Mouse (Mus musculus) embryo, embryonic 9.5 days (tissue): ENCODE measurements around the gene Ankrd13a.

ENCODE experiments used
- DNase-seq: peaks from one replicate; pipeline ENCODE4 v3.0.0-alpha.2; 2017; ENCODE audit errors: extremely low spot score

Gene Ankrd13a

DNA sequence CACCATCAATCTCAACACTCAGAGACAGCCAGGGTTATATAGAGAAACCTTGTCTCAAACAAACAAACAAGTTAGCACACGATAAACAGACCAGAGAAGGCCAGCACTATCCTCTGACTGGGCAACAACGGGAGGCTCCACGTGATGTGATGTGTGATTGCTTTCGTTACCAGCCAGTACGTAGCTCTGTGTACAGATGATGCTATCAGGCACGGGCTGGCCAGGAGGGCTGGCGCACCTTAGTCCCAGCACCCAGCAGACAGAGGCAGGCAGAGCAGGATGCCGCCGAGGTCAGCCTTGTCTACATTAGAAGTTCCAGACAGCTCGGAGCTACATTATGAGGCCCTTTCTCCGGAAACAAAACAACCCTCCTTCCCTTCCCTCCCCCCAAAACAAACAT, 25.4 kb downstream of the Ankrd13a start:
- no peak for DNase-seq

DNA sequence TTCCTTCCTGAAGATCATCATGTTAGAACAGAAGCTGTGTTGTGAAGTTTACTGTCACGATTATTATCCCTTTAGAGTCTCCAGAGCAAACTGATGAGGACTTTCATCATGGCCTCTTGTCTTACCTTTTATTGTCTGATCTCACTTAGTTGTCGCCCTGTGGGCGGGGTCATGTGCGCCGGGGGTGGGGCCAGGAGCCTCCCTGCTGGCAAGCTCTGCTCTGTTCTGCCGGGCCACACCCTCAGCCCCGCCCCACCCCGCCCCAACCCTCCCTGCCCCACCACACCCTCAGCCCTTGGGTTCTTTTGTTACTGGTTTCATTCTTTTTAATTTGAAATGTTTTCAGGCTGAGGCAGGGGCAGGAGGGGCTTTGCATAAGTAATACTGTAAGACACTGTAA, 26.6 kb downstream of the Ankrd13a start:
- DNase-seq: peak; percentile 45

DNA sequence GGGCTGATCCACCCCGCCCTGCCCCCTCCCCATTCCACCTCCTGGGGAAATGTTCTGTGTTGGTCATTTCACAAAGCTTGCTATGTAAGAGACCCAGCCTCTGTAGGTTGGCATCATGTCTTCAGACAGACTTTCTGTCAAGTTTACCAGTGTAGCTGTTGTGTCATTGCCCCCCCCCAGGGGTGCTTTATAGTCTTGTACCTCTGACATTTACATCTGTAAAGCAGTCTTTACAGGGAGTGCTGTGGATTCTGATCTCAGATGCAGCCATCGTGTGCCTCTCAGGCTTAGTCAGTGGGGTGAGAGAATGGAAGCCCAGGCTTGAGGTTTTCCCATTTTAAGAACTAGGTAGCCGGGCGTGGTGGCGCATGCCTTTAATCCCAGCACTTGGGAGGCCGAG, 27.4 kb downstream of the Ankrd13a start:
- no peak for DNase-seq

DNA sequence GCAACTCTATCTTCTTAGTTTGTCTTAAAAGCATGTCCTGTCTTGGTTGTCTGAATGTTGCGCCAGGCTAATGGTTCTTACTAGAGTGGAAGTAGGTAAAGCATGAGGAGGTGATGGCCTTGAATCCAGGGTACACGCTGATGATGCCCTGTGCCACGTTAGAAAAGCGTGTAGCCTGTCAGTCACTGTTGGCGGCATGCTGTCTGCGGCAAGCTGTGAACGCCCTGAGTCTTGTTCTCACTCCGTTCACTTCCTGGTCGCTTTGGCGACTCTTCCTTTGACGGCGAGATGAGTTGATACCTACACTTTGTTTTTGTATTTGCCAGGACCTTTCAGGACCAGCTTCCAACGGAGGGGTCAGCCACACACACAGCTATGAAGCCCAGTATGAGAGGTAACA, 28.8 kb downstream of the Ankrd13a start:
- DNase-seq: no peak

DNA sequence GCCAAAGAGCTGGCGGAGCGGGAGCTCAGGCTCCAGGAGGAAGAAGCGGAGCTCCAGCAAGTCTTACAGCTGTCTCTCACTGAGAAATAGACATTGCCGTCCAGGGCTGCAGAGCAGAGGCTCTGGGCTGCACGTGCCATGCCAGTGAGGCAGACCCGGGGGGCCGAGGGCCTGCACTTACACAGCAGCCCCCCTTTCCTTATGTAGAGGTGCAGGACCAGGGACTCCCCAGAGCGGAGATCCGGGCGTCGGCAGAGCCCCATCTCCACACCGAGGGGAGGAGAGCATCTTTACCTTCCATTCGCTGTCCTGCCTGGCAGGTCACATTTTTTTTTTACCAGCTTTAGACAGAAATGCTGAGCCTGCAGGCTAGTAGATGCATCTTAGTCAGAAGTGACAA, 29.9 kb downstream of the Ankrd13a start:
- DNase-seq: no peak

DNA sequence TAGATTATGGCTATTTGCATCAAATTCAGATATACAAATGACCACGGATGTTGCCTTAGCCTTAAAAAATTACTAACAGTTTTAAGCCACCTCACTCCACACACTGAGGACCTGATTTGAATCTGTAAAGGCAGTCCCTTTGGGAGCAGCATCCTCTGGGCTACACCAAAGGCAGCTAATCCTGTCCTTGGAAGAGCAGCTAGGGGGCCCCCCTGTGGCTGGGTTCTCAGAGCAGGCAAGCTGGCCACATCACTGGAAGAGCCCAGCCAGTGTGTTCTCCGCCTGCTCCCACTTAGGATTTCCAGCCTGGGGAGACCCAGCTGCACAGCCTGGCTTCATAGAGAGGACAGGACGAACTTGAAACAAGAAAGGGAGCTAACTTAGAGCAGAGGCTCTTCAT, 30.5 kb downstream of the Ankrd13a start:
- DNase-seq: no peak

DNA sequence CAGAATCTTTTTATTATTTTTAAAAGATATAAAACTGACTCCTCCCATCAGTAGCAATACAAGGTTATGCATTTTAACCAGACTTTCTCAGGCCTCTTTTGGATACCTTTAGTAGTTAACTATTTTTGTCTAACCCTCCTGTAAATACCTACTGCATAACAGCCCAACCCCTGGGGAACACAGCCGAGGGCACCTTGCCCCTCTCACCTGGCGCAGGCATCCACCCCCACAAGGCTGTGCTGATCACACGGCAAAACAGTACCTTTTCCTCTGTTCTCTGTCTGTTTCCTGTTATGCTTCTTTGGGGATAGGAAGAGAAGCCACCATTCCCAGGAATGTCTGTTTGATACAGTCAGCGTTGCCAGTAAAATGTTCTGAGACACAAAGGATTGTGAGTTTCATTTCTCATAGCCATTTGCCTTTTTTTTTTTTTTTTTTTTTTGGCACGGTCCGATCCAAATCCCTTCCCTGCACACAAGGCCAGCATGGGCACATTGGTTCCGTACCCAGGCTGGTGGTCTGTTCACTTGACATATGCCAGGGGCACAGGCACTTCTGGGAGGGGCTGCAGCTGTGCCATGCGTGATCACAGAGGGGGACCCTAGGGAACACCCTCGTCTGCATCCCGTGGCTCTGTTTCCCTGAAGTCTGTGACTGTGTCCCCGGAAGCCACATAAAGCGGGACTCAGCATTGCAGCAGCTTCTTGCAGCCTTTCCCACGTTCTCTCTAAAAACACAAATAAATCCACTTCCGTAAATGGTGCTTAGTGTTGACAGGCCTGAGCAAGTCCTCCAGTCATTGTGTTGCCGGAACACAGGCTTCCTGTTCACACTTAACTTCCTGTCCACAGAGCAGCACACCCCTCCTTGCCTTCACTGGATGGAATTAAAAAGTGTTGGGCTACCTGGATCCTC, 31.2 kb downstream of the Ankrd13a start:
- no peak for DNase-seq

DNA sequence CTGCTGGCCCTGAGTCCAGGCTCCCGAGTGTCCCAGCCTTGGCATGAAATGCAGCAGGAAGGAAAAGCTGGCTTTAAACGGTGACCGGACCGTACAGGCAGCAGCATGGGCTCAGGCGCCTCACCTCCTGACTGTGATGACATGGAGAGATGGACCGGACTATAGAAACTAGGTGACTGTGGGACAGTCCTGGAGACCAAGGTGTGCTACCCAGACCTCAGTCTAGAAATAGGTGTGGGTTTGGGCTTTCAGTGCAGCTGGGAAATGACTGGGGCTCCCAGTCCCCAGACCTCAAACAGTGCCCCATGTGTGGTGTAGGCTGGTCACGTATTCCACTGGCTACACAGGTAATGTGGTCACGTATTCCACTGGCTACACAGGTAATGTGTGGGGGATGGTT, 32.2 kb downstream of the Ankrd13a start:
- no peak for DNase-seq

DNA sequence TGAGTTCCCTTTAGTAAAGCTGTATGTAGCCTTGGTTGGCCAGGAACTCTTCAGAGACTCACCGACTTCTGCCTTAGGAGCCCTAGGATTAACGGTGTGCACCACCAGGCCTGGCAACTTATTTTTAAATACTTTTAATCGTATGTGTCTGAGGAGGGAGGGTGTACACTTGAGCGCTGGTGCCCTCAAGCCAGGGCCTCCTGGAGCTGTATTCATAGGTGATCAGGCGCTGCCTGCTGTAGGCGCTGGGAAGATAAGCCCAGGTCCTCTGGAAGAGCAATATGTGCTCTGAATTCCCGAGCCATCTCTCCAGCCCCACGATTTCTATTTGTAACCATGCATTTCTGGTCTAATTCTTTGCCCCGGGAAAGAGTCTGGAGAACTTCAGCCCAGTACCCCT, 32.6 kb downstream of the Ankrd13a start:
- no peak for DNase-seq

DNA sequence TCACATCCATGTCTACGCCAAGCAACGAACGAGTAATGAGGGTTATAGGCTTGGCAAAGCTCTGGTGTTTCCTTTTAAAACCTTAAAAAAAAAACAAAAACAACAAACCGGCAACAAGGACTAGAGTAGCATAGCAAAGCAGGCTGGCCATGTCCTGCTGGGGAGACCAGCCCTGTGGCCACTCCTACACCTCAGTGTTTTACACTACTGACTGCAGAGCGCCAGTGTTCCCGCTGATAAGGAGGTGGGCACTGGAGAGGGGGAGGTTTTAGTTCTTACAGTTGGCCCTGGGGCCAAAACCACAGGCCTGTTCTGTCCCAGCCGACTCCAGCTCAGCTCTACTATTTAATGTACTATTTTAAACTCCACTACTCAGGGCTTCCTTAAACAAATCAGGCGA, 33.0 kb downstream of the Ankrd13a start:
- DNase-seq: no peak

DNA sequence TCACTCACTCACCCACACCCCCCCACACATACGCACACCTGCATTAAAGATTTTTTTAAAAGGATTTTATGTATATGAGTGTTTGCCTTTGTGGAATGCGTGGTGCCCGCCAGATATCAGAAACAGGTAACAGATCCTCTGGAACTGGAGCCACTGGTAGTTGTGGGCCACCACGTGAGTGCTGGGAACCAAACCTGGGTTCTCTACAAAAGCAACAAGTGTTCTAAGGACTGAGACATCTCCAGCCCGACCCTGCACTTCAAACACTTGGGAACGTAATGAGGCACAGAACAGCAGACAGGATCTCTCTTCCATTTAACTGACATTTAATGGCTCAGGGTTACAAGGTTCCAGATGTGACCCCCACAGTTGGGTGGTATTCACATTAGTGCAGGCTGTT, 33.4 kb downstream of the Ankrd13a start:
- no peak for DNase-seq

DNA sequence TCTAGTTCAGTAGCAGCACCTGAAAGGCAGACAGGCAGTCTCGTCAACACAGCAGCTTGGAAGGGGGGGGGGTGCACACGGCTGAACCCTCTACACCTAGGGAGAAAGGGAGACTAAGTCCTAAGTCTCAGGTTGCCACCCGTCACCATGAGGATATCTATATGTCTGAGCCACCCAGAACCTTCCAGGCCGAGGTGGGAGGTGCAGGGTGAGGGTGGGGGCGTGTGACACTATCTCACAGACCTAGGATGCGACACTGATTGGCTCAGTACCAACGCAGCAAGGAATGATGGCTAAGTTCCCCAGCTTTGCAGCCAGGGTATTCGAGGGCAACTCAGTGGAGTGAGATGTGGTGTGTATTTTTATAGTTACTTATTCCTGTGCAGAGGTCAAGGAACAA, 33.9 kb downstream of the Ankrd13a start:
- DNase-seq: no peak

DNA sequence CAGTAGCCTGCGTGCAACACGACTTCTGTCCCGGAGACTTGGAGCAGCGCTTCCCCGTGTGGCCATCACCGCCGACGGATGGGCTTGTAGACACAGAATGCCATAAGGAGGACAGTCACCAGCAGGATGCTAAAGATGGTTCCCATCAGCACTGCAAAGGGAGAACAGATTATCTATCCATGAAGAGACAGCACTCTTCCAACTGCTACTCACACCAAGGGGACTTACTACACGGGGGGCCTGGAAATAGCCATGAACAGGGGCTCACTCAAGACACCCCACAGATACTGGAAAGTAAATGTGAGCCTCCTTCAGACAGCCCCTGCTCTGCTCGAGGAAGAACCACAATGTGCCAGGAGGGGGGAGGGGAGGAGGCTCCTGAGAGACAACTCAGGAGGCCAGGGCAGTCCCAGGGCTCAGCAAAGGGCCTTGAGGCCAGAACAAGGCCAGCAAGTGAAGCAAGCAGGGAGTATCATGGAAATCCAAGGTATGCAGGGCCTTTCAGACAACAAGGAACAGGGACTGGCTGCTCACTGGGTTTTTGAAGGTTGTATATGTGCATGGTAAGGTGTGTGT, 34.8 kb downstream of the Ankrd13a start:
- no peak for DNase-seq

DNA sequence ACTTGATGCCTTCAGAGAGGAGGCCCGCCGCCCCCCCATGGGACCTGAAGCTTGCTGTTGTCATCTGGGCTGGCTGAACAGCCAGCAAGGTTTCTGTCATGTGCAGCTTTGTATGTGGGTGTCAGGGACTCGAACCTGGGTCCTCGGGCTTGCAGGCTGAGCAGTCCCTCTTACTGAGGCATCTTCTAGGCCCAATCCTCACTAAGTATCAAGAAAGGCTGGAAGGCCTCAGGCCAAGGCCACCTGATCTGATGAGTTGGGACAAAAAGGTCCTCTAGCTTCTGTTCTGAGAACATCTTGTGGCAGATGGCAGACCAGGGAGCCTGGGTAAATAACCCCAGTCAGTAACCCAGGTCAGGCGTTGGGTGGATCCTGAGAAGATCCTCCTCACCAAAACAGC, 35.3 kb downstream of the Ankrd13a start:
- DNase-seq: no peak

DNA sequence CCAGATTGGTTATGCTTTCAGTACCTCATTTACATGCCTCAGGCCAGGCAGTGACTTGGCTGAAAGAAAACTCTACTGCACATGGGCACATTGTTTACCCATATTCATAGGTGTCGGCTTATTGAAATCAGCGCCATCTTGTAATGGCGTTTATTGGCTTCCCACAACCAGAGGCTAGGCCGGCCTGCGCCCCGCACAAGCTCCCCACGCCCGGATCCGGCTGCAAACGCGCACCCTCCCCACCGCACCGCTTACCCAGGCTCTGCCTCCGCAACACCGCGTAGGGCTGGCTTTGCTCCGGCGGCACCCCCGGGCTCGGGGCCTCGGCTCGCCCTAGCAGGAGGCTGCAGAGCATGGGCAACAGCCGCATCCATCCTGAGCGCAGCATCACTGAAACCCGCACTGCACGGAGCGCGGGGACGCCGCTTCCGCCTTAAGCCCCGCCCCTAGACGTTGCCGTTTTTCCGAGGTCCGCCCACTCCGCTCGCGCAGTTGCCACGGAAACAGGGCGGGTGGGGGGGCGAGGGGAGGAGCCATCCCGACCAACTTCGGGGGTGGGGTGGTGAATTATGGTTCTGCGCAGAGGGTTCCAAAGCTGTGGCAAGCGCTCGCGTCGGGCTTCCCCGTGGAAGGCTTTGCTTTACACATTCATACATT, 39.2 kb downstream of the Ankrd13a start:
- peak; percentile 92 for DNase-seq

DNA sequence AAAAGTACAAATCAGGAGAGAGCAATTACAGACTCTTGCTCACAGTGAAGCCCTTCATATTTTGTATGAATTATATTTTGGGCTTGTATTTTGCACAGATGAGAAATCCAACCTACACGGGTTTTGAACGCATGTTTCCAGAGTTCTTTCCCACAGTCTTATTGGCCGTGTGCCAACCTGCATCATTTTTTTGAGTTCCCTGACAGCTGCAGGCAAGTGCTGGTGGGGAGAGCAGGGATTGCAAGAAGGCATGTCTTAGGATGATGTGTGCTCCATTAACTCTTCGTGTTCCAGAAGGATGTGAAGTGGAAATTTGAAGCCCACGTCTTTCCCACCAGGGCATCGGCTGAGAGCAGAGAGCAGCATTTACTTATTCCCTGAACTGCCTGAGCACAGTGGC, 42.1 kb downstream of the Ankrd13a start:
- no peak for DNase-seq

DNA sequence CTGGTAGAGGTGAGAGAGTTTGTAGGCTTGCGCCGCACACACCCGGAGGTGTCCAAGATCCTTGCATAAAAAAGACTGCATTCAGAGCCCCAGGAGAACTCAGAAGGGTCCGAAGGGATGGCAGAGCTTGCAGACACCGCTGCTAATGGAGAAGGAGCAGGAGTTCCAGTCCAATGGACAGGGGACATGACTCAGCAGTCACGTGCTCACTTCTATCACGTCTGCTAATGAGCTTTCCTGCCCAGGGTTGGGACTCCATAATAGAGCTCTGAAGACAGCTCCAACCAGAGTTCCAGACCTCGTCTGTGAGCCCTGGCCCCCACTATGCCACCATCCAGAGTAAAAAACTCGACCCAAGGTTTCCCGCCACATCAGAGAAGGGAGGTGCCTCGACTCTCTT, 43.6 kb downstream of the Ankrd13a start:
- DNase-seq: no peak

DNA sequence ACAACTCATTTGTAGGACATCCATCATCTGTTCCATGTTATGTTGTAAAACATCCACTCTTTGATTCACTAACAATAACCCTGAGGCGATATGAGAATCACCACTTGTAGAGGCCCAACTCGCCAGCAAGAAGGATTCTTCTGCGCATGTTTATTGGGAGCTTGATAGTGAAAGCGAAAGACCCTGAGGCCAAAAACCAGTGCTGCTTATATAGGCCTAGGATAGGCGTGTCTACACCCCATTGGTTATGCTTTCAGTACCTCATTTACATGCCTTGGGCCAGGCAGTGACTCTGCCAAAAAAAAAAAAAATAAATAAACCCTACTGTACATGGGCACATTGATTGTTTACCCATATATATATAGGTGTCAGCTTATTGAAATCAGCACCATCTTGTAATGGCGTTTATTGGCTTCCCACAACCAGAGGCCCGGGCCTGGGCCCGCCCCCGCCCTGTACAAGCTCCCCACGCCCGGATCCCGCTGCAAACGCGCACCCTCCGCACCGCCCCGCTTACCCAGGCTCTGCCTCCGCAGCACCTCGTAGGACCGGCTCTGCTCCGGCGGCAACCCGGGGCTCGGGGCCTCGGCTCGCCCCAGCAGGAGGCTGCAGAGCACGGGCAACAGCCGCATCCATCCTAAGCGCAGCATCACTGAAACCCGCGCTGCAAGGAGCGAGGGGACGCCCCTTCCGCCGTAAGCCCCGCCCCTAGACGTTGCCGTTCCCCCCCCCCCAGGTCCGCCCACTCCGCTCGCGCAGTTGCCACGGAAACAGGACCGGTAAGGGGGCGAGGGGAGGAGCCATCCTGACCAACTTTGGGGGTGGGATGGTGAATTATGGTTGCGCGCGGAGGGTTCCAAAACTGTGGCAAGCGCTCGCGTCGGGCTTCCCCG, 48.6 kb downstream of the Ankrd13a start, which contains the start of gene 1500011B03Rik:
Gene 1500011B03Rik (minus strand): TSS at position 673 of the 893 bp plus-strand sequence.
- DNase-seq: peak; percentile 93

DNA sequence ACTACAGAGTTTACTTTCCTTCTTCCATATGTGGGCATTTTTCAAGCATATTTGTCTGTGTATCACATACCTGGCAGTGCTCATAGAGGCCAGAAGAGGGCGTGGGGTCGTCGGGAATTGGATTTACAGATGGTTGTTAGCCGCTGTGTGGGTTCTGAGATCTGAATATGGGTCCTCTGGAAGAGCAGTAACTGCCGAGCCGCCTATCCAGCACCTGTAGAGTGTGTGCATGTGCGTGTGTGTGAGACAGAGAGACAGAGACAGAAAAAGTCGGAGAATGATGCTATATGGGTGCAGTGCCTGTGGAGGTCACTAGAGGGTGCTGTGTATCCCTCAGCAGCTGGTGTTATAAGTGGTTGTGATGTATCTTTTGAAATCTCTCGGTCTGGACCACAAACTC, 49.7 kb downstream of the Ankrd13a start:
- DNase-seq: peak; percentile 44

DNA sequence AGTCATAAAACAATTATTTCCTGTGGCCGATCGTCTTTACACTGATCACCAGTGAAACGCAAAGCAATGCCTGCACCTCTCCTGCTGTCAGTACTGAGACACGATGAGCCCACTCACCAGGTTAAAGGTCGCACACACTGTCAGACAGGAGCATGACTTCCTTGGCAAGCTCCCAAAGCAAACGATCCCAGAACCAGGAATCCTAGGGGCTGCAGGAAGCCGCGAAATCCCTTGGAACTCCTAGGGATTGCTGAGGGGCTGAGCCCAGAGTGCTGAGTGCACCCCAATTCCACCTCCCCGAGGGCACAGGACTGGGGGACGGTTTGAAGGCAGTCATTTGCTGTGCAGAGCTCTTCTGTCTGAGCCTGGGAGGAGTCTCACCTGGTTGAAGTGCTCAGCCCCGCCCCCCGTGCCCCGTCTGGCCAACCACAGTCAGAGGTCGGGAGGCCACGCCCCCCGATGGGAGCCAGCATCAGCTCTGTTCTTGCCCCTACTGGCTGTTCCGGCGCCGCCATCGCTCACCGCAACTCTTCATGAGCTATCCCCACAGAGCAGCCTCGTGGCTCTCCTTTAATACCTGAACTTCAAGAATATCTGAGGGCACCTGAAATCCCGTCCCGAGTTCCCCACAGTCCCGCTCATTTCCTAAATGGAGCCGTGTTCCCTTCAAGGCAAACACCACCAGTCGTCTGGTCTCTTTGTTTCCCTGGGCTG, 51.7 kb downstream of the Ankrd13a start:
- peak; percentile 89 for DNase-seq

DNA sequence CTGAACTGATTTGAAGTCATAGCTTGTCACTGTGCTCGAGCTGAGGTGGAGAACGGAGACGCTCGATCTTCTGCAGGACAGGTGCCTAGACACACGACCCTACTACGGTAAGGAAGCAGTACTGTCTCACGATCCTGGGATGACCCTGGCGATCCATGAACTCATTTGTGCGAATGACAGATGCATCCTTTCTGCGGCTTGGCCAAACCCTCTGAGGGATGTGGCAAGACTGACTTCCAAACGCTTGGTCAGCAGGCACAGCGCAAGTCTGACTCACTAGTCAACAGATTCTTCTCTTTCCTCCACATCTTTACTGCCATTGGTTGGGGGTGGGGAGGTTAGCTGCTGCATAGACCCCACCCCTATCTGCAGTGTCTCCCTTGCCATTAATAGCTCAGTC, 53.0 kb downstream of the Ankrd13a start:
- DNase-seq: no peak
